Mouse (Mus musculus) left cerebral cortex, postnatal 36 days (tissue): Measurements from ENCODE around the gene Neurod1. TPM values are rescaled to one million over a fixed set of nuclear protein-coding genes. Genes with fewer than 3 reads are reported as not detected.

Experiments used
- DNase-seq, 2 experiments: peaks; one replicate each; pipeline ENCODE4 v3.0.0; 2021 to 2022; ENCODE audit warnings: low spot score in 2 of 2, mixed read lengths in 1 of 2
- intact Hi-C: fragments of 180-260 bp; cut with DNase I; formaldehyde crosslinking; loops from one replicate; pipeline ENCODE4 v1.15.1; 2025
- total RNA-seq, 2 experiments: library from RNA; stranded (reverse); gene quantifications; 2 replicates each; pipeline ENCODE4 v1.2.3; 2021

The Neurod1 gene
- total RNA-seq, result 10 to 100 TPM; 14.6 to 18.9 TPM

DNA sequence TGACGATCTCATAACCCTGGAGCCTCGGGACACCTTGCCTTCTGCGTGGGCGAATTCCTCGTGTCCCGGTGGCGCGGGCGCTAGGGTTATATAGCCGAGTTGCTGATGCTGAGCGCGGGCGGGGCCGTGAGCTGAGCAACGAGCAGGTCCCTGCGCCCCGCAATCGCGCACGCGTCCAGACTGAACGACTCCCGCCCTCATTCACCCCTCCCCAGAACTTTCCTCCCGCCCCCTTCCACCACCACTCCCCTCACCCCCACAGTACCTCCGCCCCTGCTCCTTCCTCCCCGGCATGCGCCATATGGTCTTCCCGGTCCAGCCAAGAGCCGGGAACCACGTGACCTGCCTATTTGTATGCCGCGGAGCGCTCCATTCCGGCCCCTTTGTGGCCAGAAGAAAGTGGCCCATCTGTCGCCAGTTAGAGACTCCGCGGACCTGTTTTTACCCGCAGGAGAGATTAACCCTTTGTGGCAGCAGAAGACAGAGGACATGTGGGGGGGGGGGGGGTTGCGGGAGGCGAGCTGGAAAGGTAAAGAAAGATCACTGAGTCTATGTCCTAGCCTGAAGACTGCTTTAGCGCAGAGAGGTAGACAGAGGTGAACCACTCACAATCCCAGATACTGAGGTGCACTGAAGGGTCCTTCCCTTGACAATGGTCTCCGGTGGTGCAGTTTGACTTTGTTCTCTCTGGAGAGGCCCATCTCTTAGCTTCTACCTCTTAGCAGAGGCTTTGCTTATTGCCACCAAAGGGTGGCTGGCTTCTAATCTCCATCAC lies at the start of gene Neurod1, which contains the start of gene Cerkl:
Gene Neurod1, minus strand, starts transcription at position 177 of the 775 bp plus-strand sequence.
Gene Cerkl, minus strand, starts transcription at position 211 of the 775 bp plus-strand sequence.
- DNase-seq, result peak; percentile 74 to 78
- intact Hi-C loops, result no loop called here

DNA sequence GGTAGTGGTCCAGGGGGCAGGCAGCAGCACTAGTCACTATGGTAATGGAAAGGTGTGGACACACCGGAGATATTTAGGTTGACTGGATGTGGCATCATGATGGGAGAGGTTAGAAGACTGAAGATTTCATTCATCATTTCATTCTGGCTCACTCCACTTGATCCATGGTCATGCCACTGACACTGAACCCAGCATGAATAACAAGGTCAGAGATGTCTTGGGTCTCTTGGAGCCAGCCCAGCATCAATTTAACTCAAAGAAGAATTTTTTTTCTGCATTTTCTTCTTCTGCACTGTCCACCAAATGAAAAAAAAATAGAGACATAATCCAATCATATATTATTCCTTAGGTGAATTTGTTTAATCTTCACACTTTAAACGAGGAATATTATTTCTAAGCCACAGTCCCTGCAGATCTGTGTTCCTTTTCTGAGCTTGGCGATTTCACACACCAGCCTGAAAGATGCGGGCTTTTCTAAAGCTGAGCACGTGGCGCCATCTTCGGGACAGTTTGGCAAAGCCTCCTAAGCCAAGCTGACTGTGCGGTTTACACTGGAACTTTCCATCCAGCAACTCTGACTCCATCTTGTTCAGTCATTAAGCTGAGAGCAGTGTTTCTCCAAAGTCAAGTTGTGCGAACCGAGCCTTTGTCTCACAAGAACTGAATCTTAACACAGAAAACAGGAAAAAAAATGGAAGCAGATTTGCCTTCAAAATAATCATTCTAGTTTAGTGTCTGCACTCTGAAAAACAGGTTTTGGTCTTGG lies 42.6 kb upstream of the Neurod1 start:
- peak; percentile 57 to 64 for DNase-seq
- intact Hi-C loops, result loop anchor here (1.0 to 10.0 kb wide), 3 partner anchors 124 to 540 kb away; partner anchors contain the start of gene Itga4

DNA sequence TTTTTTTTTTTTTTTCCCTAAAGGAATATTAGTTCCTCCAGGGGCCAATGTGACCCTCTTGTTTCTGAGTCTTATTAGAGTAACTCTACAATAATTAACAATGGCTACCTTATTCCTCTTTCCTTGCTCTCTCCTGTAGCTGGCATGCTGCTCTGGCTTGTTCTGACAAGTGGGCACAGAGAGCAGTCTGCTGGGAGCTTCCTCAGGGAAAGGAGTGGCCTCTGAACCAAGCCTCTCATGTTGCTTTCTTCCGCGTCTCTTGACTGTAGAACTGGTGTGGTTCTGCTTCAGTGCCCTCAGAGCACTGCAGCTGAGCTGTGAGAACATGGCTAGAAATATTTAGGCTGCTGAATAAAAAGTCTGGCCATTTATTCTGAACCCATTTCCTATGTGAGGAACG lies 28.6 kb upstream of the Neurod1 start:
- intact Hi-C loops, result no loop called here
- no peak for DNase-seq

DNA sequence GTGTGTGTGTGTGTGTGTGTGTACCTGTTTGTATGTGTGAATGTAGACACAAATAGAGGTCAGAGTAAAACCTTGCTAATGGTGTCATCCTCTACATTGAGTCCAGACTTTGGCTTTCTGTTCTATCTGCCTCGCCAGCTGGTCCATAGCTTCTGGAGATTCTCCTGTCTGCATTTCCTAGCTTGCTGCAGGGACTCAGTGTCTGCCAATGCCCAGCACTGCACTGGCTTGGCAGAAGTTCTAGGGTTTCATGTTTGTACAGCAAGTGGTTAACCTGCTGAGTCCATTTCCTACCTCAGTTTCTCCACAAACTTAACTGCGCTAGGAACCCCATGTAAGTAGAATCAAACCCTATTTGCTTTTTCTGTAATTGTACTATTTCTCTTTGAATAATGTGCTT lies 26.0 kb upstream of the Neurod1 start:
- intact Hi-C loops, result no loop called here
- DNase-seq, result no peak

DNA sequence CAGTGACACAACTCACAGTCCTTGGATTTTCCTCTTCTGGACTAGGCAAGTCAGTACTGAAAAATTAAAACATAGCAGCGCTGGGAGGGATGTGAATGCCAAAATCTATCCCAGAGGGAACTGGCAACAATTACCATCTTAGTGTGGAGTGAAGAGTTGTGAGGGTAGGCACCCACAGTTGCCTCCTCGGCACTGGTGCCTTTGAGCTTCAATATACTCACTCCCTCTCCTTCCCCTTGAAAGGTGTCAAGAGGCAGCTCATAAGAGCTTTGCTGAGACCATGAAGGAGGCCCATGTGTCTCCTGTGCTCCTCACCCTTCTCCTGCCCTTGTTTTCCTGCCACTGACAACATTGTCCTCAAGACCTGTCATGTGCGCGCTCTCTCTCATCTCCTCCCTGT lies 5.9 kb upstream of the Neurod1 start:
- DNase-seq, result no peak
- intact Hi-C loops, result no loop called here

DNA sequence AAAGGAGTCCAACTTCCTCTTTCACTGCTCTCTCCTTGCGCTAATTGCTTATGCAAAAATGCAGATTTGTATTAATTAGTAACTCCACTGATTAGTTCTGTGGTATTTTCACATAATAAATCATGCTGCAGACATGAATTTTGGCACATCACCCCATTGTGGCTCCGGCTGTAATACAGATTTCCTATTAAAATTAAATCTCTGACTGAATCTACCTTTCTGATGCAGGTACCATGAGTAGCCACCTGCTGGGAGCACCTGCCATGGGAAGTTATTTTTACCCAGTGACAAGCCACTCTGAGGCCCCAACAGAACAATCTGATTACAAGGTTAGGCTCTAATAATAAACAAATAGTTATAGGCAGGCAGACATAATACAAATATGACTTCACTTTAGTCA lies 5.3 kb upstream of the Neurod1 start:
- intact Hi-C loops, result no loop called here
- no peak for DNase-seq

DNA sequence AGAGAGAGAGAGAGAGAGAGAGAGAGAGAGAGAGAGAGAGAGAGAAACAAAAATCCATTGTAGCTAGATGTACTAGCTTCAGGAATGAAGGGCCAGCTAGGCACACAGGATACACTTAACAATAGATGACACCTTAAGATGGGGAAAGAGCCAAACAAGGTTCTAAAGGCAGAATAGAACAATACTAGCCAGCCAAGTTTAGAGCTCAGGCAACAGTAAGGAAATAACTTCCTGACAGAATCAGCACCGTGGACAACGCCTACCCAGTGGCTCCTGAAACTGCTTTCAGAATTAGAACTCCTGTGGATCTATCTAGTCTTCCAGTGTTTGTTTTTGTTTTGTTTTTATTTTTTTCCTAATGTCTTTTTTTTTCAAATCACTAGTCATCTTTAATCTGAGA lies 4.0 kb upstream of the Neurod1 start:
- no peak for DNase-seq
- intact Hi-C loops, result no loop called here

DNA sequence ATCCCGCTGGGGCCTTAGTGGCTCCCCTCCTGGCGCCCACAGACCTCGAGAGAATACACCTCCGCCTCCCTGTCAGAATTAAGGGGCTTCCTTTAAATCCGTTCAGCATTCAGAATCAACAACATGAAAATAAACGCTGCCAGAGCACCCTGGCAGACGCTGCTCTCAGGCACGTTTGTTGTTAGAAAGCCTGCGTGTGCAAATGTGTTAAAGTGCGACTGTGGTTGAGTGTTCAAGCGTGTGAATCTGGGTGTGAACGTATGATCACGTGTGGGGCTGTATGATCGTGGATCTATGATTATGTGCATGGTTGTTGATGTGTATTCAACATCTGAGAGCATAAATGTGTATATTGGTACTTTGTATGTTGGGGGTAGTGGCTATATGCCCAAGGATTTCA lies 3.6 kb upstream of the Neurod1 start:
- intact Hi-C loops, result no loop called here
- no peak for DNase-seq

DNA sequence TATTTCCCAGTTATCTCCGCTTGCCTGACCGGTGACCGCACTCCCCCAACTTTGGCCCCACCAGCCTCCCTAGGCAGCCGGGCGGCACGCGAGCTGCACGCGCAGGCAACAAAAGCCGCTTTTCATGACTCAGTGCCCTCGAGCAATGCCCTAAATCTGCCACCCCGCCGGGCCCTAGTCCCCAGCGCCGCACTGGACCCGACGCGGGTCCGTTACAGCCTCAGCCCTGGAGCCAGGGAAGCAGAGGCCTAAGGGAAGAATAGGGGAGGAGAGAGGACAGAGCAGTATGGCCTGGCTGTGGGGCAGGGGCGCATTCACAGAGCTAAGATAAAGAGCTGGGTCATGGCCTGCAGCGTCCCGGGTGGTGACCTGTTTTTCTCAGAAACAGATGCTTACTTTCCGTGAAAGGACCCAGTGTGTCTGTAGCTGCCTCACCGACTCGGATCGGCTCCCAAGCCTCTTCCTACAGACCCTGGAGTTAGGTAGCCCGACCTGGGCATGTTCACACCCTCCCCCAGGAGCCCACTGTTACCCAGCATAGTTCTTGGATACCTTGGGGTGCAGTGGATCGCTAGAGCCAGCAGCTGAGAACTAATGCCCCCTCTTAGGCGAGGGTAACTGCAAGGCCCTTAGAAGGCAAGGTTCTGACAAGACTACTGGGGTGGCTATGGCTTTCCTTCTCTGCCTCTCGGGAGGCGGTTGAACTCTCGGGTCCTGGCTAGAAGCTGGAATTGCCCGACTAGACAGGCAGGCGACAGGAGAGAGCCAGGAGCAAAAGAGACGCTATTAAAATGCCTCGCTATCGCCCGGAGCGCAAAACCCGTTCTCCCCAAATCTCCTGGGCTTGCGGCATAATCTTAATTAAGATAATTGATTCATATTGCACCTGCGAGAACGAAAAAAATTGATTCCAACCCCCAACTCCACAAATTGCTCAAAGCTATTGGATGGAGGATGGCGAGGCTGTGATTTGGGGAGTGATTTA lies 2.8 kb upstream of the Neurod1 start:
- intact Hi-C loops, result no loop called here
- no peak for DNase-seq

DNA sequence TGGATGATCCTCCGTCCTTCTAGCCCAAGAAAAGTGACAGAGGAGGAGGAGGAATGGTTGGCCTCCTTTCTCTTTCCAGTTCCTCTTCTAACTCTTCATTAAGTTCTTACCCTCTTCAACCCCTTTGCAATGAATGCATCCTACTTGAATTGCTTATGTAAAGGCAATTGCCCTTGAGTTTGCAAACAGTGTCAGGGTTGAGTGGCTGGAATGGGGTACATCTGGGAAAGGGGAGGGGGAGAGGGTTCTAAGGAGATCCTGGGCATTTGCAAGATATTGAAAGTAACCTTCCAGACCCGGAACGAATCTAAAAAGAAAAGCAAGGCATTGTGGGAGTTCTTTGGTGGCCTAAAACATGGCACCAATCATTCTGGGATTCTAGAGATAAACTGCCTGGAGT lies 1.4 kb upstream of the Neurod1 start:
- intact Hi-C loops, result no loop called here

DNA sequence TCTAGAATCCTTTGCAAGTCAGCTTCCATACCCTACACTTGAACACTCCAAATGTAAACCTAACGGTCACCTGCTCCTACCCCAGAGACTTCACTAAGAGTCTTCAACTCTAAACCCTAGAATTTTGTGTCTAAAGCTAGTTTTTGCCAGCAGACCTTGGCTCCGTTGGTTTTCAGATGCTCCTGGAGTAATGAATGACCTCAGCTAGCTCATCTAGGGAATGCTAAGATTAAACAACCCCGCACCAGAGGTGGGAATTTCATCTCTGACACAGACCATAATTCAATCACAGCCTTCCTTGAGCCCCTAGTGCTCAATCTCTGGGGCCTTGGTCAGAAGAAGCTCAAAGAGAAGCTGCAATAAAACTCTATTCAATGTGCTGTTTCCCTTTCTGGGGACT lies 883 bp upstream of the Neurod1 start:
- DNase-seq, result no peak
- intact Hi-C loops, result no loop called here

More for the DNA sequence above, 1.4 kb upstream of the Neurod1 start:
- no peak for DNase-seq

DNA sequence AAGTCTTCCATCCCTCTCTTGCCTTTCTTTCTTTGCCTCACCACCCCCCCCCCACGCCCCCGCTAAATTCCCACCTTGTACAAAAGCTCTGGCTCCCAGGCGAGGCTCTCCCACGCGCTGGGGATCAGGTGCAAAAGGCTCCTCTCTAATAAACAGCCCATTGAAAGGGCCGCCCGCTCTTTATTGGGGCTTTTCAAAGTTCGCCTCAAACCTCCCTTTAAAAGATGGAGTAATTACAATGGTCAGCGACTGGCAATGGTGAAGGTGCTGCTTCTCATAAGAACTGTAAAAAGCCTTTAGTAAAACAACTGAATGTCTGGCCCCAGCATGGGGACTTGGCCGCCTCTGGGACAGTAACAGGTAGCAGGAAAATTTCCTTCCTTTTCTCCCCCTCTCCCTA lies 905 bp downstream of the Neurod1 start:
- intact Hi-C loops, result no loop called here
- DNase-seq, result no peak

DNA sequence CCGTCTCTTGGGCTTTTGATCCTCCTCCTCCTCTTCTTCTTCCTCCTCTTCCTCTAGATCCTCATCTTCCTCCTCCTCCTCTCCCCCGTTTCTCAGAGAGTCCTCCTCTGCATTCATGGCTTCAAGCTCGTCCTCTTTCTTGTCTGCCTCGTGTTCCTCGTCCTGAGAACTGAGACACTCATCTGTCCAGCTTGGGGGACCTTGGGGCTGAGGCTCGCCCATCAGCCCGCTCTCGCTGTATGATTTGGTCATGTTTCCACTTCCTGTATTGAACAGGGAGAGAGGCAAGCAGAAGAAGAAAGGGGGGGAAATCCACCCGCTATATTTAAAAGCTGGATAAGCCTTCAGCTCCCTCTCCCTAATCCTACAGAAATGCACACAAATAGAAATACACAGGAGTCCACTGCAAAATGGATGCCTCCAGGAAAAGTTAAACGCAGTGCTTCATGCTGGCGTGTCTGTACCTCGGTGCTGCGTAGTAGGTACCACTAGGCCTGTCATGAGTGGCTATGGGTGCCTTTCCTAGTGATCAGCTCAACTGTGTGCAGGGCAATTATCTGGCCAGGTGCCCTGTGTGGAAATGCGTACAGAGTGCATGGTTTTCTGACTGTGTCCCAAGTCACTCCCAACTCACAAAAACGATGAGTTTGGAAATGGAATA lies 1.6 kb downstream of the Neurod1 start:
- DNase-seq, result peak in 1 of 2 experiments; percentile 43
- intact Hi-C loops, result loop anchor here (5.0 kb wide), 1 partner anchor 583 kb away; no protein-coding TSS in a partner anchor

DNA sequence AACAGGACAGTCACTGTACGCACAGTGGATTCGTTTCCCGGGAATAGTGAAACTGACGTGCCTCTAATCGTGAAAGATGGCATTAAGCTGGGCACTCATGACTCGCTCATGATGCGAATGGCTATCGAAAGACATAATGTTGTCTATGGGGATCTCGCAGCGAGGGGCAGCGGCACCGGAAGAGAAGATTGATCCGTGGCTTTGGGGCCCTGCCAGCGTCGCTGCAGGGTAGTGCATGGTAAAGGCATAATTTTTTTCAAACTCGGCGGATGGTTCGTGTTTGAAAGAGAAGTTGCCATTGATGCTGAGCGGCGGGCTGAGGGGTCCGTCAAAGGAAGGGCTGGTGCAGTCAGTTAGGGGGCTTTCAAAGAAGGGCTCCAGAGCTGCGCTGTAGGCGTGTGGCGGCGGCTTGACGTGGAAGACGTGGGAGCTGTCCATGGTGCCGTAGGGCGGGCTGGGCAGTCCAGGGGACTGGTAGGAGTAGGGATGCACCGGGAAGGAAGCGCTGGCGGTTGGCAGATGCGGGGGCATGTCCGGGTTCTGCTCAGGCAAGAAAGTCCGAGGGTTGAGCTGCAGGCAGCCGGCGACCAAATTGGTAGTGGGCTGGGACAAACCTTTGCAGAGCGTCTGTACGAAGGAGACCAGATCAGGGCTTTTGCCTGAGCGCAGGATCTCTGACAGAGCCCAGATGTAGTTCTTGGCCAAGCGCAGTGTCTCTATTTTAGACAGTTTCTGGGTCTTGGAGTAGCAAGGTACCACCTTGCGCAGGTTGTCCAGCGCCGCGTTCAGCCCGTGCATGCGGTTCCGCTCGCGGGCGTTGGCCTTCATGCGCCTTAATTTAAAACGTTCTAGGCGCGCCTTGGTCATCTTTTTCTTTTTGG lies 2.4 kb downstream of the Neurod1 start:
- intact Hi-C loops, result loop anchor here (2.0 to 5.0 kb wide), 2 partner anchors 25 to 582 kb away; no protein-coding TSS in a partner anchor
- DNase-seq, result peak; percentile 65 to 72

DNA sequence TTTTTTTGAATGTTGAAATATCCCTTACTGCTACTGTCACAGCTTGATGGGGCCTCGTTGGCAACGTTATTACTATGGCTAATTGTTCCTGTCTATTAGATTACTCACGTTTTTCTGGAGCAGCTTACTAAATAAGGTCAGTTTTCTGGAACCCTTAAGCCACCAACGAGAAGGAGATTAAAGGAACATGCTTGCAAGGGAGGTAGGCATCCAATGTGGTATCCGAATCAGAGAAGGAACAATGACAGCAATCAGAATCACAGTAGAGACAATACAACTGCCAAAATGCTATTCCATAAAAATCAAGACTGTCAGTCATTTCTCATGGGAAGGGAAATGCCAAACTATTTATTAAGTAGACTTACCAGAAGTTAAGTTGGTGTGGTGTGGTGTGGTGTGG lies 5.1 kb downstream of the Neurod1 start:
- intact Hi-C loops, result loop anchor here (5.0 kb wide), 1 partner anchor 579 kb away; no protein-coding TSS in a partner anchor

DNA sequence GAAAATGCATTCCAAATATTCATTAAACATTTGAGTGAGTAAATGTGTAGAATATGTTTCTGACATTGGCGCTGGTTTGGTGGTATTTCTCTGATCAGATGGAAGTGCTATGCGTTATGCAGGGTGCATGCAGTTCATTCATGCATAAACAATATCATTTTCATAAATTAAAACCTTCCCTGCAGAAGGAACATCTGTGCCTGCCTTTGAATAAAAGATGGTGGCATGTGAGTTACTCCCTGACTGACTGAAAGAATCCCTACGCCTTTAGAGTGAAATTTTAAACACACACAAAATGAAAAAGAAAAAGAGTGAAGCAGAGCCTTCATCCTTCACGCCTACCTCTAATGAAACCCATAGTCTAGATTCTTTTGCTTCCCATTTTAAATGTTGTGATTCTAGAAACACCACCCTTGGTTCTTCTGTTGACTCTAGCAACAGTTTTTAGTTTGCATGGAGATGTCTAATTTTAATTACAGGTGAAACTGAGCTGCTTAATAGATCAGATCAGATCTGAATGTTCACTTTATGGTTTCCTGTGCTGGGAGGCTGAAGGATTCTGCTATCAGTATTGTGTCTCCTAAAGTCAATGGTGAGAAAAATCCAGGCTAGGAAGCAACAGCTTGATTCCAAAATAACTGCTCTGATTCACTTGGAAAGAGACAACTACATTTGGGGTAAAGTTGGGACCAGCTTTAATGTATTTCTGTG lies 5.7 kb downstream of the Neurod1 start:
- DNase-seq, result no peak
- intact Hi-C loops, result loop anchor here (5.0 kb wide), 1 partner anchor 579 kb away; no protein-coding TSS in a partner anchor

More for the DNA sequence above, 5.1 kb downstream of the Neurod1 start:
- DNase-seq, result no peak

DNA sequence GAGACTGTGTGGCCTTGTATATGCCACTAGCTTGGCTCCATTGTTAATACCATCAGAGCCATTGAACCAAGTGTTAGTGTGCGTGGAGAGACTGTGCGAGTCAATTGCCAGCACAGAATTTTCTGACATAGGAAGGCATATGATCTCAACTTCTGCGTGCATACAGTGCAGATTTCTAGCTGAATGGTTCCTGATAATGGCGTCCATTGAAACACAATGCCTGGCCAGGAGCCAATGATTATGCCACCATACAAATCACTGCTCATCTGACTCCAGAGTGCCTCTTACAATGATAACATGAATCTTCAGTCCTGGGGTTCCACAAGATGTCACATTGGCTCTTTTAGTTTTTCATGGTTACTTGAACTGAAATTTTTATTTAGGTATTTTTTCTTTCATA lies 7.2 kb downstream of the Neurod1 start:
- intact Hi-C loops, result no loop called here
- DNase-seq, result no peak
